Mouse (Mus musculus) cerebellum, adult 2 months (tissue): ENCODE measurements around the gene Tmod4.

Experiments used
- CTCF ChIP-seq: fragments of 200-500 bp; IDR thresholded peaks from 2 replicates; pipeline ENCODE4 v1.5.1; 2011; ENCODE audit warnings: low read depth, mild to moderate bottlenecking, control low read depth, low read length, moderate library complexity, borderline replicate concordance; ENCODE audit not compliant: insufficient read depth
- POLR2A ChIP-seq: fragments of 200-500 bp; IDR thresholded peaks from 2 replicates; pipeline ENCODE4 v1.6.1; 2011; ENCODE audit warnings: low read length, control low read depth, borderline replicate concordance; ENCODE audit not compliant: insufficient read depth

DNA sequence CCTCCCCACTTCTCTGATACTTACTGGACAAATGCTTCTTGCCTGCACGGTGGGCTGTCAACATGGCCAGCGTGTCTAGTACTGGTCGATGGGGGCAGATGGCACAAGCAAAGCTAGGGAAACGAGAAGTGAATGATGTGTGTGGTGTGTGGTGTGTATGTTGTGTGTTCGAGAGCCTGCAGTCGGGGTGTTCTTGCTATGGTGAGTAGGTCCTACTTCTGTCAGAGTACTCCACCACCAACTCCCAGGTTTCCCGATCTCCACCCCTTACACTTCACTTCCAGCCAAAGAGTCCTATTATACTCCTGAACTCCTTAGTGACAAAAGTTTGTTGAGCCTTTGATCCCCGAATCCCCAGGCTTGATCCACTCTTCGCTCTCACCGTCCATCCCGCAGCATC lies 8.9 kb downstream of the Tmod4 start:
- TF ChIP-seq POLR2A (no peak), CTCF (no peak)
